Mouse (Mus musculus): ENCODE data around the gene 2310007B03Rik. TPM values are rescaled to one million over a fixed set of nuclear protein-coding genes. Genes with fewer than 3 reads are reported as not detected.

2310007B03Rik gene
- polyA plus RNA-seq, 1 experiment: not detected

DNA sequence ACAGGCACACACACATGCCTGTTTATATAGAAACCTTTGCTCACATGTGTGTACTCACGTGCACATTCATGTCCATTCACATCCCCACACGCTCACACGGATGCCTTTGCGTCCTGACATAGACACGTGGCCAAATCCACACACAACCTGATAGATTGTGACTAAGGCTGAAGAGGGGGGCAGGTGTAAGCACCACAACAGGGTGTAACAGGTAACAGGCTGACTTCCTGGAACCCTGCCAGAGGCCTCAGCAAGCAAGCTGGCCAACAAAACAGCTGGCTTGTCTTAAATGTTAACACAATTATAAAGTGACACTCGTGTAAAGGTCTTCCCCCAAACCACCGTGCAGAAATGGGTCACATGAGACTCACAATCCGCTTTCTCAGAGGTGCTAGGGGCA is 1.8 kb downstream of the 2310007B03Rik start:
- no peak for DNase-seq
- Histone ChIP-seq H3K4me1 (ENCODE audit: control insufficient read depth, insufficient read depth, low read length) (peaks cover 8% of the 10 kb centered on the region), H3K27ac (ENCODE audit: insufficient read depth, low read length) (no peak overlapping the region), H3K4me3 (replicated peaks; ENCODE audit: insufficient read depth, low read depth, low read length) (no peak overlapping the region), H3K27me3 (ENCODE audit: control insufficient read depth, insufficient read depth, low read length) (no peaks in the 10 kb centered on the region)
- 91% methylated on average over 8 of the region's 8 CpGs for WGBS
- TF ChIP-seq POLR2A (IDR thresholded peaks at IDR 0.05; ENCODE audit: borderline replicate concordance, insufficient read depth, low read length) (no peak), CTCF (IDR thresholded peaks at IDR 0.05; ENCODE audit: borderline replicate concordance, insufficient read depth, low read depth, low read length) (no peak)

DNA sequence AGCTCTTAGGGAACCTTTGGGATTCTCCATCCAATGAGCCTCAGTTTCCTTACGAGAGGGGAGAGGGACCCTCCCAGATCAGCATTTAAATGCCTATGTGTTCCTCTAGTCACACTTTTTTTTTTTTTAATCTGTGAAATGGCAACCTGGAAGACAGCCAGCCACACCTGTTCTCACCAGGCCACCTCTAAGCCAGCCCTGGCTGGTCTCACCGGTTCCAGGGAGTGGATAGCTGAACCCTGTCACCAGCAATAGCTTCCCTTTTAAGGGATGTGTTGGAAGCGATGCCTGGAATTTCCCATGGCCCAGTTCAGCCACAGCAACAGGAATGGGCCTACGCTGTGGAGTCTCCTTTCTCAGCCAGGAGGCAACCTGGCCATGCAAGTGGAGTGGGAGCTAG is 3.2 kb downstream of the 2310007B03Rik start:
- DNase-seq: no peak
- no peak for TF ChIP-seq POLR2A (IDR thresholded peaks at IDR 0.05; ENCODE audit: borderline replicate concordance, insufficient read depth, low read length)
- no peak for TF ChIP-seq CTCF (IDR thresholded peaks at IDR 0.05; ENCODE audit: borderline replicate concordance, insufficient read depth, low read depth, low read length)
- Histone ChIP-seq H3K27ac (ENCODE audit: insufficient read depth, low read length) (no peak overlapping the region), H3K4me1 (ENCODE audit: control insufficient read depth, insufficient read depth, low read length) (peaks cover 8% of the 10 kb centered on the region), H3K27me3 (ENCODE audit: control insufficient read depth, insufficient read depth, low read length) (no peaks in the 10 kb centered on the region), H3K4me3 (replicated peaks; ENCODE audit: insufficient read depth, low read depth, low read length) (no peak overlapping the region)
- WGBS: 68% methylated on average over 4 of the region's 4 CpGs

DNA sequence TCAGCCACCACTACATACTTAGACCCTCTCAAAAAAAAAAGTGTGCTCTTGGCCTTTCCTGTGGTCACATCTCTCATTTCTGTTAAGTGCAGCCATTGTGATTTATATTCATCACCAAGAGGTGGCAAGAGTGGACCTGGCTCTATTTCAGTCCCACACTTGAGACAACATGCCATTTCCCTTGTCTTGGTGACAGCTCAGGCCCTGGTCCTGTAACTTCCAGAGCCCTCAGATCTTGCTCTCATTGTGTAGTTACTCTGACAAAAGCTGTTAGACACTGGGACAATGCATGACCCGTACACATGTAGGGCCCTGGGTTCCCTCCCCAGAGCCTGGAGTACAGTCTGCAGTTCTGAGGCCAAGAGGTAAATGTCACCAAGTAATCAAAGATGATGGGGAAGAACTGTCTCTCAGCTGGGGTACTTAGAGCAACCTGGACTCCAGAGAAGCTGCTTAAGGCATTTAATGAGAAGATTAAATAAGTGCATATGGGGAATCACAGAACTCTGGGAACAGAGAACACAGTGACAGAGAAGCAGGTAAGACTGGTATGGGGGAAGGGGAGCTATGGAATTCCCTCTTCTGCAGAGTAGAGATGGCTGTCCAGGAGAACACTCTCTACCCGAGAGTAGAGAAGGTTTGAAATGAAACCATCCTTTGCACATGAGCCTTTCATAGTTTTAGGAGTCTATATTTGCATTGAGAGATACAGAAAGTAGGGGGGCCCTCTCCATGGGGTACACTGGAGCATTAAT is 9.7 kb downstream of the 2310007B03Rik start:
- 63% methylated on average over 2 of the region's 2 CpGs for WGBS
- Histone ChIP-seq H3K4me1 (ENCODE audit: control insufficient read depth, insufficient read depth, low read length) (no peaks in the 10 kb centered on the region), H3K4me3 (replicated peaks; ENCODE audit: insufficient read depth, low read depth, low read length) (no peak overlapping the region), H3K27me3 (ENCODE audit: control insufficient read depth, insufficient read depth, low read length) (no peaks in the 10 kb centered on the region), H3K27ac (ENCODE audit: insufficient read depth, low read length) (no peak overlapping the region)
- DNase-seq: no peak
- TF ChIP-seq CTCF (IDR thresholded peaks at IDR 0.05; ENCODE audit: borderline replicate concordance, insufficient read depth, low read depth, low read length) (no peak), POLR2A (IDR thresholded peaks at IDR 0.05; ENCODE audit: borderline replicate concordance, insufficient read depth, low read length) (no peak)

DNA sequence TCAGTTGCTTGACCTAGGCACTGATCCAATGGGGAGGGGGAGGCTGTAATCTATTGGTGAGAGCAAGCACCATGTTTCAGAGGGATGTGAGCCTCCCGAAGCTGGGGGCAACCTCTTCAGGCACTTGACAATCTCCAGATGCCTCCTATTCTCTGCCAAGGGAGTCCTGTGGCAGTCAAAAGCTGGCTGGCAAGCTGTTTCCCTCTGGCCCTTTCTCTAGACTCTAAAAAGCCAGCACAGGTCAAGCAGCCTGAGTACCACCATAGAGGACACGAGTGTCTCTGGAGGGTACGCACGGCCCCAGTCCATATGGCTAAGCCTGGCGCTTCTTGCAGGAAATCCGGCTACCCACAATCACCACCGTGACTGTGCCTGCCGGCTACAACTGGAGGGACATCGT is 16.6 kb downstream of the 2310007B03Rik start:
- Histone ChIP-seq H3K4me1 (ENCODE audit: control insufficient read depth, insufficient read depth, low read length) (no peaks in the 10 kb centered on the region), H3K4me3 (replicated peaks; ENCODE audit: insufficient read depth, low read depth, low read length) (no peak overlapping the region), H3K27me3 (ENCODE audit: control insufficient read depth, insufficient read depth, low read length) (no peaks in the 10 kb centered on the region), H3K27ac (ENCODE audit: insufficient read depth, low read length) (no peak overlapping the region)
- WGBS: 25% methylated on average over 9 of the region's 9 CpGs
- no peak for DNase-seq
- TF ChIP-seq CTCF (IDR thresholded peaks at IDR 0.05; ENCODE audit: borderline replicate concordance, insufficient read depth, low read depth, low read length): no peak
- no peak for TF ChIP-seq POLR2A (IDR thresholded peaks at IDR 0.05; ENCODE audit: borderline replicate concordance, insufficient read depth, low read length)

DNA sequence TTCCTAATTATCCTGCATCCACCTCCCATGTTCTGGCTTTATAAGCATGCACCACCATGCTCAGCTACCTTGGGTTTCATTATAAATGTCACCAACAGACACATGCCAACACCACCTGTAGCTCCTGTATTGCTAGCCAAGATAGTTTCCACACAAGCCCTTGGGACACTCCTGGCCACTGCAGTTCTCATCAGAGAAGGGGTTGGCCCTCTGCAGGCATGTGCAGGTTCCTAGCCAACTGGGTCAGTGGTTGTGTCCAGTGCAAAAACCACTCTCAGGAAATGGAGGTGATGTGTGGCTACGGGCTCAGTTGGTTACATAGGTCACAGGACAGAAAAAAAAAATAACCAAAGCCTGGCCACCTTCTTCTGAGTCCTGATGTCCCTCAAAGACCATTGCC is 17.9 kb downstream of the 2310007B03Rik start:
- H3K27me3 ChIP-seq (ENCODE audit: control insufficient read depth, insufficient read depth, low read length): no peaks in the 10 kb centered on the region
- 91% methylated on average over 1 of the region's 1 CpGs for WGBS
- no peak overlapping the region for H3K27ac ChIP-seq (ENCODE audit: insufficient read depth, low read length)
- H3K4me1 ChIP-seq (ENCODE audit: control insufficient read depth, insufficient read depth, low read length): no peaks in the 10 kb centered on the region
- H3K4me3 ChIP-seq (replicated peaks; ENCODE audit: insufficient read depth, low read depth, low read length): no peak overlapping the region
- no peak for TF ChIP-seq CTCF (IDR thresholded peaks at IDR 0.05; ENCODE audit: borderline replicate concordance, insufficient read depth, low read depth, low read length)
- no peak for DNase-seq

DNA sequence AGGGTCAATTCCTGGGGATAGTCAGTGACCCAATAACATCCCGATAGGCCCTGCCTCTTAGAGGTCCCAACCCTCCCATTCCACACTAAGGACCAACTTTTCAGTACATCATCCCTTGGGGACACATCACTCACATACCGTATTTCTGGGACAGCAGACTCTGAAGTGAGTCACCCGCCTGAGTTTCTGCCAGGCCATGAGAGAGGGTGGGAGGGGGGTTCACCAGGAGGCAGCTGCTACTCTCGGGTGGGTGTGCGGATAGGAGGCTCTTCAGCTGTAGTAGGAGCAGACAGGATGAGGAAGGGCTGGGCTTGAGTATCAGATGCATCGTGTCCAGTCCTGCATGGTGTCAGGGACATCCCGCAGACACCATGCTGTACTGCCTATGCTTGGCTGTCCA is 21.0 kb downstream of the 2310007B03Rik start:
- Histone ChIP-seq H3K27me3 (ENCODE audit: control insufficient read depth, insufficient read depth, low read length) (no peaks in the 10 kb centered on the region), H3K4me3 (replicated peaks; ENCODE audit: insufficient read depth, low read depth, low read length) (no peak overlapping the region), H3K4me1 (ENCODE audit: control insufficient read depth, insufficient read depth, low read length) (no peaks in the 10 kb centered on the region), H3K27ac (ENCODE audit: insufficient read depth, low read length) (no peak overlapping the region)
- DNase-seq: no peak
- TF ChIP-seq POLR2A (IDR thresholded peaks at IDR 0.05; ENCODE audit: borderline replicate concordance, insufficient read depth, low read length) (no peak), CTCF (IDR thresholded peaks at IDR 0.05; ENCODE audit: borderline replicate concordance, insufficient read depth, low read depth, low read length) (no peak)
- WGBS: 71% methylated on average over 7 of the region's 7 CpGs

DNA sequence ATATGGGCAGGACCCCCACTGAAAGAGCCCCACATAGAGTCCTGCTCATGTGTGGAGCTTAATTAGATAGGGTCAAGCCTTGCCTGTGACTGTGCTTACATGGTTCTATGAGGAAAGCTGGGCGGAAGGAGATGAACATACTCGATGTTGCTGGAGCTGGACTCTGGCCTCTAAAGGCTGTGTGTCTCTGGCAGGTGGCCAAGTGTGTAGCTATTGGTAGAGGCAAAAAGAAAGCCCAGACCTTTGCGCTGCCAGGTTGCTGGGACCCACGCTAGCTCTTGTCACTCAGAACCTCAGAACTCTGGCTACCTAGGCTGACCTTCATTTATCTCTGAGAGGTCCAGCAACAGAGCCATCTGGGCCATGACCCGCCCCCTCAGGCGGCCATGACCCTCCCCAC is 22.2 kb downstream of the 2310007B03Rik start:
- no peak overlapping the region for H3K4me3 ChIP-seq (replicated peaks; ENCODE audit: insufficient read depth, low read depth, low read length)
- no peak overlapping the region for H3K27ac ChIP-seq (ENCODE audit: insufficient read depth, low read length)
- H3K4me1 ChIP-seq (ENCODE audit: control insufficient read depth, insufficient read depth, low read length): no peaks in the 10 kb centered on the region
- DNase-seq: no peak
- 52% methylated on average over 6 of the region's 6 CpGs for WGBS
- no peaks in the 10 kb centered on the region for H3K27me3 ChIP-seq (ENCODE audit: control insufficient read depth, insufficient read depth, low read length)
- TF ChIP-seq CTCF (IDR thresholded peaks at IDR 0.05; ENCODE audit: borderline replicate concordance, insufficient read depth, low read depth, low read length) (no peak), POLR2A (IDR thresholded peaks at IDR 0.05; ENCODE audit: borderline replicate concordance, insufficient read depth, low read length) (no peak)

DNA sequence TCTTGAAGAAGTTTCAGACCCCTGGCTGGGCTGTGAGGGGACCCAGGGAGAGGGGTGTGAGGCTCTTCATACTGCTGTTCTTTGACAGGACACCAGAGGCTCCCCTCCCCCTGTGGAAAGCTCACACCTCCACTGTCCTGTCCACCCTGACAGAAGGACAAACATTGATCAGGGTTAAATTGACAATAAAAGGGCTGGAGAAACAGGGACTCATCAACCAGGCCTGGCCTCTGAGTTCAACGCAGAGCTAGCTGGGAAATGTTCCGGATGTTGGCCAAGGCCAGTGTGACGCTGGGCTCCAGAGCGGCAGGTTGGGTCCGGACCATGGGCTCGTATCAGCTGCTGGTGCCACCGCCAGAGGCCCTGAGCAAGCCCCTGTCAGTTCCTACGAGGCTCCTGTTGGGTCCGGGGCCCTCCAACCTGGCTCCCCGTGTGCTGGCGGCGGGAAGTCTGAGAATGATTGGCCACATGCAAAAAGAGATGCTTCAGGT is 25.7 kb downstream of the 2310007B03Rik start, which contains the start of gene Agxt:
Agxt (plus strand) TSS at position 205 of the 491 bp plus-strand sequence.
- 88% methylated on average over 12 of the region's 12 CpGs for WGBS
- Histone ChIP-seq H3K4me3 (replicated peaks; ENCODE audit: insufficient read depth, low read depth, low read length) (no peak within 1 kb of the TSS), H3K4me1 (ENCODE audit: control insufficient read depth, insufficient read depth, low read length) (no peaks in the 10 kb centered on the region), H3K27ac (ENCODE audit: insufficient read depth, low read length) (no peak within 1 kb of the TSS), H3K27me3 (ENCODE audit: control insufficient read depth, insufficient read depth, low read length) (no peaks in the 10 kb centered on the region)
- no peak for TF ChIP-seq CTCF (IDR thresholded peaks at IDR 0.05; ENCODE audit: borderline replicate concordance, insufficient read depth, low read depth, low read length)
- TF ChIP-seq POLR2A (IDR thresholded peaks at IDR 0.05; ENCODE audit: borderline replicate concordance, insufficient read depth, low read length): no peak
- no peak for DNase-seq

Measured in cerebellum, adult 2 months (tissue).